Mouse (Mus musculus) heart, embryonic 14.5 days (tissue): ENCODE results near the gene Ckap4. TPM values are rescaled to one million over a fixed set of nuclear protein-coding genes. Genes with fewer than 3 reads are reported as not detected.
A peak's percentile ranks its signal among the peaks of the same experiment; 100 is the strongest.

ENCODE experiments used
- ATAC-seq: fragments of 200-750 bp; cut with Nextera tagmentation; 2 replicates; pipeline ENCODE4 v1.8.0; 2017; ENCODE audit warnings: low read depth, moderate TSS enrichment; ENCODE audit not compliant: insufficient number of reproducible peaks, insufficient read depth, low FRiP score
- H3K27ac ChIP-seq, 2 experiments: fragments of 200-500 bp in 1 of 2; fragments of 300-500 bp in 1 of 2; sonication (generic) in 1 of 2; replicated peaks in 1 of 2; 2 replicates each; pipeline ENCODE4 v1.5.1; 2012 to 2014; ENCODE audit warnings: low read depth in 2 of 2, low read length in 2 of 2, control low read depth in 1 of 2, mild to moderate bottlenecking in 1 of 2, mixed read lengths in 1 of 2; ENCODE audit not compliant: control insufficient read depth in 1 of 2, insufficient read depth in 1 of 2
- H3K27me3 ChIP-seq: fragments of 300-500 bp; sonication (generic); 2 replicates; pipeline ENCODE4 v1.6.1; 2014; ENCODE audit warnings: mild to moderate bottlenecking, low read length, control low read depth; ENCODE audit not compliant: control insufficient read depth, insufficient read depth
- H3K36me3 ChIP-seq: fragments of 300-500 bp; sonication (generic); 2 replicates; pipeline ENCODE4 v1.6.1; 2014; ENCODE audit warnings: mild to moderate bottlenecking, control low read depth, low read length, mixed read lengths; ENCODE audit not compliant: control insufficient read depth, insufficient read depth
- H3K4me1 ChIP-seq, 2 experiments: fragments of 200-500 bp in 1 of 2; fragments of 300-500 bp in 1 of 2; sonication (generic) in 1 of 2; 2 replicates each; pipeline ENCODE4 v1.6.1; 2012 to 2014; ENCODE audit warnings: low read length in 2 of 2, control low read depth in 1 of 2, mixed read lengths in 1 of 2; ENCODE audit not compliant: control insufficient read depth in 2 of 2, insufficient read depth in 2 of 2
- H3K4me2 ChIP-seq: fragments of 300-500 bp; sonication (generic); 2 replicates; pipeline ENCODE4 v1.6.1; 2014; ENCODE audit warnings: mild to moderate bottlenecking, low read length
- H3K4me3 ChIP-seq, 2 experiments: fragments of 200-500 bp in 1 of 2; fragments of 300-500 bp in 1 of 2; sonication (generic) in 1 of 2; 2 replicates each; pipeline ENCODE4 v1.5.1; 2012 to 2014; ENCODE audit warnings: low read length in 2 of 2, mild to moderate bottlenecking in 2 of 2, control low read depth in 1 of 2, low read depth in 1 of 2, moderate library complexity in 1 of 2; ENCODE audit not compliant: control insufficient read depth in 1 of 2, insufficient read depth in 1 of 2
- H3K9ac ChIP-seq: fragments of 300-500 bp; sonication (generic); 2 replicates; pipeline ENCODE4 v1.6.1; 2014; ENCODE audit warnings: mild to moderate bottlenecking, low read length
- H3K9me3 ChIP-seq: fragments of 300-500 bp; sonication (generic); 2 replicates; pipeline ENCODE4 v1.6.1; 2016; ENCODE audit warnings: low read length, control low read depth; ENCODE audit not compliant: control insufficient read depth
- WGBS: fragments of 180-500 bp; shearing (Covaris S2); extraction: QIAGEN DNeasy Blood & Tissue Kit; methylation state at CpG from one replicate; pipeline ENCODE4 v1.1.7; 2014; 5-methylcytosine and 5-hydroxymethylcytosine counted together
- polyA plus RNA-seq: library from polyadenylated mRNA; unstranded; fragments of >200 nt; fragmentation: Nextera tagmentation; extraction: Ambion mirVana; gene quantifications from 2 replicates; pipeline ENCODE4 v1.2.1, GENCODE M21; 2014

Gene Ckap4
- polyA plus RNA-seq, 1 experiment from 2014 or later, result 116 TPM

DNA sequence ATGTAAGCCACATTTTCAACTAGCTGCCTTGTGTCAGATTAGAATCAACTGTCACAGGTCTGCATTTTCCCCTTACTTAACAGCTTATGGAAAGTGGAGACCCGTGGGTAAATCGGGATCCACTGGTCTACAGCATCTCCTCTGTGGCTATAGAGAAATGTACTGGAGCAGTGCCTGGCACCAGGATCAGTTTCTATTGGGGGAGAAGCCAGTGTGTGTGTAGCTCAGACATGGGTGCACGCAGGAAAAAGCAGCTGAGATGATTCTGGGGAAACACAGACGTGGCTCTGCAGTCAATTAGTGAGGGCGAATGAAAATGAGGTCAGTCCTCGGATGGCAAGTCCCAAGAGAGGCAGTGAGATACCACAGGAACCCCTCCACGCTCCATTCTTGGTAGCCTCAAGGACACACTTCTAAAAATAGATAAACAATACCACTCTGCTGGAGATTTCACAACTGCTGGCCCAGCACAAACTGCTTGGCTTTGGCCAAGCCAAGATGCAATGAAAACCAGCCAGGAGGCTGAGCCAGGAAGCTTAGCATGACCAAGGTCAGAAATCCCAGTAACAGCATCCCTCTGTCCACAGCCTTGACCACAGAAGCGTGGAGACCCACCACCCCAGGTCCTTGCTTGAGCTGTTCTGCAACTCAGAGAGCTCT is 53.1 kb downstream of the Ckap4 start:
- Histone ChIP-seq H3K27me3 (no peaks in the 10 kb centered on the region), H3K4me2 (peak overlapping the region; percentile 6; the same call in 1 of the 2 replicates)

DNA sequence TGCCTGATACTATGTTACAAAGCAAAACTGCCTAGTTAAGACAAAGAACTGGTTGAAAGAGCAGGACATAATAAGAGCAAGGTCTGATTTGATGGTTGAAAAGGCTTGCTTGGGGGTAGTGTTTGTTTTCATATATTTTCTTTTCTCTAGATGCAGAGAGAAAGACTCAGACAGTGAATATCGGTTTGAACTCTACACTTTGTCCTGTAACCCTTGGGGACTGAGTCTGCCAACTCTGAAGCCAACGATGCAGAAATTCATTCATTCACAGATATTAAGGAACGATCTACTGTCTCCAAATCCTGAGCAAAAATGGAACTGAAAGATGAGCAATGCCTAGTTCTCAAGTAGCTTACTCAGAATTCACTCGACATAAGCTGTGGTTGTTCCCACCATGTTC is 53.7 kb downstream of the Ckap4 start:
- Histone ChIP-seq H3K4me1 (peaks cover 17 to 21% of the 10 kb centered on the region in 2 experiments), H3K9me3 (no peaks in the 10 kb centered on the region), H3K27me3 (no peaks in the 10 kb centered on the region), H3K36me3 (no peaks in the 10 kb centered on the region), H3K9ac (no peak overlapping the region), H3K4me3 (no peak overlapping the region), H3K27ac (peak overlapping the region; percentile 81 to 90), H3K4me2 (no peak overlapping the region)
- ATAC-seq, result no peak
- 90% methylated on average over 4 of the region's 4 CpGs for WGBS

More for the DNA sequence above, 53.1 kb downstream of the Ckap4 start:
- Histone ChIP-seq H3K36me3 (no peaks in the 10 kb centered on the region), H3K27ac (peak overlapping the region; percentile 81 to 90), H3K9ac (no peak overlapping the region; the same call in 1 of the 2 replicates), H3K9me3 (no peaks in the 10 kb centered on the region; the same call in 1 of the 2 replicates), H3K4me3 (no peak overlapping the region), H3K4me1 (peaks cover 17 to 21% of the 10 kb centered on the region in 2 experiments)
- peak; percentile 51; the same call in 1 of the 2 replicates for ATAC-seq
- 28% methylated on average over 8 of the region's 8 CpGs for WGBS

DNA sequence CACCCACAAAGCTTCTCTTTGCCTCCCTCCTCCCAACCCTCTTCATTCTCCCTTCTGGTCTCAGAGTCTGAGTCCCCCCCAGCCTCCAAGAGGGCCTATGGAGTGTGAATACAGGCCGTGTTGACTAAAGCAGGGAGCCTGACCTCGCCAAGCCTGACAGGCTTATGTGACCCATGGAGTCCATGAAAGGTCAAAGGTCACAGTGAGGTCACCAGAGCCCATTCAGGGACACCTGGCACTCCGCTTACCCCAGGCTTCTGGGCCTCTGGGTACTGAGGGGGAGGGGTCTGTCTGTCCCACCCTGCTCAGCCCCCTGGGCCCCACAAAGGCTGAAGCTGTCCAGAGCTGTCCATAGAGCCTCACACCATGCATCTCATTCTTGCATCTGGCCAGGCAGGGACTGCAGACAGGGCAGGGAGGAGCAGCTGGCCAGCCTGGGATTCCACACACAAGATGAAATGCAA is 56.2 kb downstream of the Ckap4 start:
- ATAC-seq, result no peak
- no peak overlapping the region for H3K4me3 ChIP-seq
- H3K36me3 ChIP-seq, result no peaks in the 10 kb centered on the region
- no peaks in the 10 kb centered on the region for H3K27me3 ChIP-seq
- H3K4me1 ChIP-seq, result peaks cover 17 to 21% of the 10 kb centered on the region in 2 experiments
- 29% methylated on average over 3 of the region's 3 CpGs for WGBS
- no peaks in the 10 kb centered on the region for H3K9me3 ChIP-seq
- no peak overlapping the region for H3K9ac ChIP-seq
- H3K4me2 ChIP-seq, result no peak overlapping the region
- no peak overlapping the region for H3K27ac ChIP-seq

DNA sequence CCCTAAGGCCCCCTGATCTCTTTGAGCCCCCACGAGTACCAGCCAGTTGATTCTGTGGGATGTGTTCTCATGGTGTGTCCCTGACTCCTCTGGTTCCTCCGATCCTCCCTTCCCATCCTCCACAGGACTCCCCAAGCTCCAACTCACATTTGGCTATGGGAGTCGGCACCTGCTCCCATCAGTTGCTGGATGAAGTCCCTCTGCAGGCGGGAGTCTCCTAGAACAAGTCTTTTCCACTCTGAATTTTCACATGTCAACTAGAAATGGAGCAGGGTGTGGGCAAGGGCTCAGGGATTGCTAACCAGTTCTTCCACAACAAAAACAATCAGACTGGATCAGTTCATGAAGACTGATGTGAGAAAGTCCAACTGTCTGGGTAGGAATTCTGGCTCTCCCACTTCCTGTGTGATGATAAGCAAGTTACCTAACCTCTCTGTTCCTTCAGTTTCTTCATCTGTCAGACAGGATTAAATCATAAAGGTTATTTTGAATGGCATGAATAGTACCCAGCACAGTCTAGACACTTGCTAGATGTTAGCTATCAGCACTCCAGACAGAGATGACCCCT is 56.7 kb downstream of the Ckap4 start:
- Histone ChIP-seq H3K27ac (no peak overlapping the region), H3K4me1 (peaks cover 17 to 21% of the 10 kb centered on the region in 2 experiments), H3K9me3 (no peaks in the 10 kb centered on the region), H3K4me2 (no peak overlapping the region), H3K4me3 (no peak overlapping the region), H3K36me3 (no peaks in the 10 kb centered on the region), H3K27me3 (no peaks in the 10 kb centered on the region), H3K9ac (no peak overlapping the region)
- WGBS, result 79% methylated on average over 4 of the region's 4 CpGs
- ATAC-seq, result no peak

Other genes with a start within 250 kb of the Ckap4 start
- 2.6 and 3.4 TPM in 2 replicates for gene Nuak1, start 93.5 kb downstream of the Ckap4 start, polyA plus RNA-seq
- 36.2 and 36.6 TPM in 2 replicates for gene Tcp11l2, start 42.6 kb upstream of the Ckap4 start, polyA plus RNA-seq
- gene Polr3b, start 88.2 kb upstream of the Ckap4 start, polyA plus RNA-seq, result 12.4 and 12.9 TPM in 2 replicates
- gene Rfx4, start 222.0 kb upstream of the Ckap4 start, polyA plus RNA-seq, result not detected in 2 replicates